Mouse (Mus musculus): ENCODE measurements at regions not wholly inside any gene's neighbourhood (a gene's known extent, or its start where the extent isn't known, plus 50 kb on each side); places are given as distances from the start of the nearest gene placed in this dataset.

- DNase-seq (ENCODE audit: extremely low read depth, insufficient read length, low spot score): no peak
These were observed 354.9 kb downstream of the Xylt1 start for GRCm38 (mm10) chr7:117735699-117736020.

- DNase-seq (ENCODE audit: extremely low read depth, insufficient read length, low spot score): no peak
These were observed 354.4 kb downstream of the Xylt1 start for GRCm38 (mm10) chr7:117734994-117735698.

GRCm38 (mm10) chr7:117729067-117729466 is 348.3 kb downstream of the Xylt1 start:
- DNase-seq (ENCODE audit: extremely low read depth, insufficient read length, low spot score): no peak

Data from 3134 (cell line).